Mouse (Mus musculus) stomach, postnatal 0 days (tissue): ENCODE results near the gene Hras.

Experiments
- CTCF ChIP-seq: IDR thresholded peaks from 2 replicates; pipeline ENCODE4 v1.5.1; 2016; ENCODE audit warnings: antibody characterized with exemption, low read depth, mild to moderate bottlenecking, moderate library complexity
- EP300 ChIP-seq: optimal IDR thresholded peaks from 2 replicates; pipeline ENCODE3; 2016; ENCODE audit warnings: antibody characterized with exemption

DNA sequence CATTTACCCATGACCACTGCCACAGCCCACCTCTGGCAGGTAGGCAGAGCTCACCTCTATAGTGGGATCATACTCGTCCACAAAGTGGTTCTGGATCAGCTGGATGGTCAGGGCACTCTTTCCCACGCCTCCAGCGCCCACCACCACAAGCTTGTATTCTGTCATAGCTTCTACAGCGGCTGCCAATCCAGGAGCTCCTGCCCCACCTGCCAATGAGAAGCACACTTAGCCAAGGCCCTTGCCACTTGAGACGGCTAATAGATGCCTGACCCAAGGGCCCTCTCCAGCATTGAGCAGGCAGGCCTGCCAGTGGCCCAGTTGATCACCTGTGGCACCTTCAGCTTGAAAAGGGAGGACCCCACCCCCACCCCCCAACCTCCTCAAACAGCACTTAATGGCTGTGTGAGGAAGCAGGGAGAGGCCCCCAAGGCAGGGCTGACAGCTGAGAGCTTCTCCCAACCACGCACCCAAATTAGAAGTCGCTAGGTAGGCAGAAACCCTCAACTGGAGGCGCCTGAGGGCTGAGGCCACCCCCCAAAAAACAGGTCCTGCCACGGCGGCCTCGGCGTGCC, 943 bp downstream of the Hras start:
- TF ChIP-seq CTCF = no peak
- TF ChIP-seq EP300 = no peak
